Mouse (Mus musculus) forebrain, embryonic 11.5 days (tissue): ENCODE results near the gene Sppl2a. TPM values are rescaled to one million over a fixed set of nuclear protein-coding genes. Genes with fewer than 3 reads are reported as not detected.

Experiments
- ATAC-seq: fragments of 200-750 bp; cut with Nextera tagmentation; replicated peaks from 2 replicates; pipeline ENCODE4 v1.8.0; 2017; ENCODE audit warnings: moderate TSS enrichment; ENCODE audit not compliant: low FRiP score
- DNase-seq: peaks from one replicate; pipeline ENCODE4 v3.0.0-alpha.2; 2017; ENCODE audit warnings: low spot score
- H3K27ac ChIP-seq: fragments of 300-500 bp; sonication (generic); 2 replicates; pipeline ENCODE4 v1.5.1; 2014; ENCODE audit warnings: low read depth, low read length
- H3K27me3 ChIP-seq: fragments of 300-500 bp; sonication (generic); 2 replicates; pipeline ENCODE4 v1.6.1; 2014; ENCODE audit warnings: mild to moderate bottlenecking, low read length, mixed read lengths; ENCODE audit not compliant: control insufficient read depth, insufficient read depth
- H3K36me3 ChIP-seq: fragments of 300-500 bp; sonication (generic); 2 replicates; pipeline ENCODE4 v1.6.1; 2014; ENCODE audit warnings: mild to moderate bottlenecking, low read length, moderate library complexity, mixed read lengths; ENCODE audit not compliant: control insufficient read depth, insufficient read depth
- H3K4me1 ChIP-seq: fragments of 300-500 bp; sonication (generic); replicated peaks from 2 replicates; pipeline ENCODE4 v1.6.1; 2014; ENCODE audit warnings: low read length, mixed read lengths; ENCODE audit not compliant: control insufficient read depth, insufficient read depth
- H3K4me2 ChIP-seq: fragments of 300-500 bp; sonication (generic); 2 replicates; pipeline ENCODE4 v1.6.1; 2014; ENCODE audit warnings: low read depth, mild to moderate bottlenecking, low read length, moderate library complexity, mixed read lengths; ENCODE audit not compliant: severe bottlenecking
- H3K4me3 ChIP-seq: fragments of 300-500 bp; sonication (generic); 2 replicates; pipeline ENCODE4 v1.5.1; 2014; ENCODE audit warnings: low read depth, low read length
- H3K9ac ChIP-seq: fragments of 300-500 bp; sonication (generic); 2 replicates; pipeline ENCODE4 v1.6.1; 2014; ENCODE audit warnings: low read length
- H3K9me3 ChIP-seq: fragments of 300-500 bp; sonication (generic); 2 replicates; pipeline ENCODE4 v1.6.1; 2016; ENCODE audit warnings: low read length, mixed read lengths; ENCODE audit not compliant: control insufficient read depth
- WGBS: fragments of 180-500 bp; shearing (Covaris S2); extraction: QIAGEN DNeasy Blood & Tissue Kit; methylation state at CpG from one replicate; pipeline ENCODE4 v1.1.7; 2014; 5-methylcytosine and 5-hydroxymethylcytosine counted together
- polyA plus RNA-seq: library from polyadenylated mRNA; unstranded; fragments of >200 nt; fragmentation: Nextera tagmentation; extraction: Ambion mirVana; gene quantifications from 2 replicates; pipeline ENCODE4 v1.2.1, GENCODE M21; 2014

Gene Sppl2a
- polyA plus RNA-seq, 1 experiment from 2014 or later: 35.2 TPM

- H3K36me3 ChIP-seq: no peaks in the 10 kb centered on the region
- DNase-seq (no peak), ATAC-seq (no peak)
- no peak overlapping the region for H3K9ac ChIP-seq
- H3K4me1 ChIP-seq: no peaks in the 10 kb centered on the region
- no peak overlapping the region for H3K4me2 ChIP-seq
- no peak overlapping the region for H3K4me3 ChIP-seq
- no peaks in the 10 kb centered on the region for H3K9me3 ChIP-seq
- no peak overlapping the region for H3K27ac ChIP-seq
- H3K27me3 ChIP-seq: no peaks in the 10 kb centered on the region
Measured at GRCm38 (mm10) chr2:126947646-126948045, 14.6 kb upstream of the Sppl2a start.

GRCm38 (mm10) chr2:126943211-126943610 lies 10.2 kb upstream of the Sppl2a start:
- H3K4me3 ChIP-seq: no peak overlapping the region
- ATAC-seq (no peak), DNase-seq (no peak)
- no peaks in the 10 kb centered on the region for H3K36me3 ChIP-seq
- H3K4me1 ChIP-seq: no peaks in the 10 kb centered on the region
- H3K4me2 ChIP-seq: no peak overlapping the region
- H3K27me3 ChIP-seq: no peaks in the 10 kb centered on the region
- no peak overlapping the region for H3K27ac ChIP-seq
- no peaks in the 10 kb centered on the region for H3K9me3 ChIP-seq
- WGBS: 76% methylated on average over 2 of the region's 2 CpGs
- no peak overlapping the region for H3K9ac ChIP-seq

DNA sequence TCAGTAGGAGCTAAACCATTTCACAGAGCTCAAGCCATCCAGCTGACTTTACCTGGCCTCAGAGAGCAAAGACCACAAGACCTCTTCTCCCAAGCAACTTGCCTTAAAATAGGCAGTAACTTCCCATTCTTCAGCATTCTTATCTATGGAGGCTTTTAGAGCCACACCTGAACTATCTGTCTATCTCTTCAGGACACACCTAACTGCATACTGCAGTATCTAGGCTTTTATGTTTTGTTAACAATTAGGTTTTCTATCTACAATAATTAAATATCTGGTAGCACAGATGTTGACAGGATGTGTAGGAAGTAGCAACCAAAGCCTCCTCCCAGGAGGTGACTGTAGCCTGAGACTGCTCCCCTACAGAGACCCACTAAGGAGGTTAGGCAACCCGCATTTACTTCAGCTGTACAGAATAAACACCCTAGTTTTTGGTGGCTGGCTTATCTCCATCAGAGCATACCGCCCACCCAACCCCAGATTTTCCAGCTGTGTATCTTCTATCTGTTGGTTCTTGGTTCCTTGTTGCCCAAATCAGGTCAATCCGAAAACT lies 7.4 kb upstream of the Sppl2a start:
- WGBS: 76% methylated on average over 3 of the region's 3 CpGs
- no peaks in the 10 kb centered on the region for H3K36me3 ChIP-seq
- no peak for DNase-seq
- no peak overlapping the region for H3K27ac ChIP-seq
- no peak overlapping the region for H3K4me2 ChIP-seq
- no peak overlapping the region for H3K9ac ChIP-seq
- H3K27me3 ChIP-seq: no peaks in the 10 kb centered on the region
- ATAC-seq: no peak
- H3K4me1 ChIP-seq: no peaks in the 10 kb centered on the region
- no peak overlapping the region for H3K4me3 ChIP-seq
- H3K9me3 ChIP-seq: no peaks in the 10 kb centered on the region

DNA sequence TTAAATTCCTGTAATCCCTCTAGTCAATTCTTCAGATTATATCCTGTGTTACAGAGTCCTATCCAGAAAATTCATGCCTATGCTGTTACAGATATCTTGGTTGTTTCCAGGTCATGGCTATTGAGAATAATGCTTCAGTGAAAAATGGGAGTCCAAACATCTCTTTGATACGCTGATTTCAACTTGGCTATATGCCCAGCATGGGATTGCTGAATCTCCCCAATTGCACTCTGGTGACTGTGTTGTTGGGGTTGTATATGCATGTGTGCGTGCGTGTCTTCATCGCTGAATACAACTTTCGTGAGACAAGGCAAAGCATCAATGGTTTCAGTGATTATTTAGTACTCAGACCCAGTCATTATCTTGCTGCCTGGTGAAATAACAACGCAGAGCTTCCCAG lies 5.0 kb upstream of the Sppl2a start:
- no peak overlapping the region for H3K9ac ChIP-seq
- no peaks in the 10 kb centered on the region for H3K36me3 ChIP-seq
- H3K9me3 ChIP-seq: no peaks in the 10 kb centered on the region
- no peak overlapping the region for H3K4me3 ChIP-seq
- H3K4me2 ChIP-seq: no peak overlapping the region
- no peaks in the 10 kb centered on the region for H3K4me1 ChIP-seq
- 87% methylated on average over 6 of the region's 6 CpGs for WGBS
- H3K27ac ChIP-seq: no peak overlapping the region
- ATAC-seq (no peak), DNase-seq (no peak)
- no peaks in the 10 kb centered on the region for H3K27me3 ChIP-seq

DNA sequence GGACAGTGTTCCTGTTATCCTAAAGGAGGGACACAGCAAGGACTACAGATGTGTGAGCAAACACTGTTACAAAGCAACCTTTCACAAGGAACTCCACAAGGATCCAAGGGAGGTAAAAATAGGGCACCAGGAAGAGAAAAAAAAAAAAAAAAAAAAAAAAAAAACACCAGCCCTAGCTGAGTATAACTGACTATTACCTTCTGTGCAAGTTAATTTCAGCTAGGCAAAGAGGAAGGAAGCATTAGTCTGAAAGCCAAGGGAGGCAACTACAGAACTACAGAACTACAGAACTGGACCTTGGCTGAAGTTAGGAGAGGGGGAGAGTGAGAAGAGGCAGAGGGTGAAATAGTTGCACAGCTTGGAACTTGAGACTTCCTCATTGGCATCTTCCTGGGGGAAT lies 886 bp upstream of the Sppl2a start:
- DNase-seq (no peak), ATAC-seq (no peak)
- Histone ChIP-seq H3K27ac (no peak overlapping the region), H3K4me2 (no peak overlapping the region), H3K27me3 (no peaks in the 10 kb centered on the region), H3K9me3 (no peaks in the 10 kb centered on the region), H3K36me3 (no peaks in the 10 kb centered on the region), H3K9ac (no peak overlapping the region), H3K4me1 (no peaks in the 10 kb centered on the region), H3K4me3 (no peak overlapping the region)

DNA sequence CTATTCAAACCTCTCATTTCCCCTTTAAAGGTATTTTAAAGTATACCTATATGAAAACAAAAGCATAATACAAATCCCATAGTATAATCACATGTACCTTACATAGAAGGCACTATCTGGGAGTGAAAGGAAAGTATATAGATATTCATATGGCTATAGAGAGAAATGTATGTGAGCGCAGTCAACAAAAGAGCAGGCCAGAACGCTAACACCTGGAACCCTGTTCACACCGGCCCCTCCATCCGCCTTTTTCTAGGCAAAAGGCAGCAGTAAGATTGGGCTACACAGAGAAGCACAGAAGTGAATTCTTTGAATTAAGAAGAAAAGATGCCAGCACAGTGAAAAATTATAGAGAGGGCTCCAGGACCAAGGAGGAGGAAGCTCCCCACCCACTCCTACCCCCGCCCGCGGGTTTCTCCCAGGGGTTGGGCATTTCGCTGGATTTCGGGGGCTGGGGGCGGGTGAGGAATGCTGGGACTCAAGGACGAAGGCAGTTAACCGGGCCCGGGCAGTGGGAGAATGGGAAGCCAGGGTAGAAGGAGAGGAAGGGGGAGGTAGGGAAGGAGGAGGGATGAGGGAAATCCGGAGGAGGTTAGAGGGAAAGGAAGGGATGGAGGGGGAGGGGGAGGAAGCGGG lies 656 bp downstream of the Sppl2a start:
- no peaks in the 10 kb centered on the region for H3K27me3 ChIP-seq
- DNase-seq (no peak), ATAC-seq (peak; percentile 95)
- peak overlapping the region; percentile 88 for H3K4me2 ChIP-seq
- no peaks in the 10 kb centered on the region for H3K9me3 ChIP-seq
- WGBS: 2% methylated on average over 15 of the region's 15 CpGs
- H3K36me3 ChIP-seq: no peaks in the 10 kb centered on the region
- no peaks in the 10 kb centered on the region for H3K4me1 ChIP-seq
- peak overlapping the region; percentile 60 for H3K4me3 ChIP-seq
- peak overlapping the region; percentile 90 for H3K27ac ChIP-seq
- H3K9ac ChIP-seq: peak overlapping the region; percentile 85

GRCm38 (mm10) chr2:126931784-126932183 lies 1.3 kb downstream of the Sppl2a start:
- Histone ChIP-seq H3K36me3 (no peaks in the 10 kb centered on the region), H3K4me2 (peak overlapping the region; percentile 88; the same call in 1 of the 2 replicates), H3K27ac (no peak overlapping the region; the same call in 1 of the 2 replicates), H3K9me3 (no peaks in the 10 kb centered on the region), H3K4me1 (no peaks in the 10 kb centered on the region), H3K27me3 (no peaks in the 10 kb centered on the region), H3K9ac (no peak overlapping the region), H3K4me3 (peak overlapping the region; percentile 60; the same call in 1 of the 2 replicates)
- WGBS: 58% methylated on average over 4 of the region's 4 CpGs
- ATAC-seq: no peak
- DNase-seq: no peak

GRCm38 (mm10) chr2:126928681-126929080 lies 4.4 kb downstream of the Sppl2a start:
- no peak overlapping the region for H3K4me2 ChIP-seq
- no peaks in the 10 kb centered on the region for H3K9me3 ChIP-seq
- H3K36me3 ChIP-seq: no peaks in the 10 kb centered on the region
- 91% methylated on average over 6 of the region's 6 CpGs for WGBS
- ATAC-seq (no peak), DNase-seq (no peak)
- H3K27me3 ChIP-seq: no peaks in the 10 kb centered on the region
- no peaks in the 10 kb centered on the region for H3K4me1 ChIP-seq
- no peak overlapping the region for H3K9ac ChIP-seq
- H3K27ac ChIP-seq: no peak overlapping the region
- H3K4me3 ChIP-seq: no peak overlapping the region
